Mouse (Mus musculus) intestine, embryonic 14.5 days (tissue): ENCODE results near the gene Tekt3. TPM values are rescaled to one million over a fixed set of nuclear protein-coding genes. Genes with fewer than 3 reads are reported as not detected.

ENCODE experiments used
- ATAC-seq: fragments of 200-750 bp; cut with Nextera tagmentation; replicated peaks from 2 replicates; pipeline ENCODE4 v1.8.0; 2017; ENCODE audit warnings: low read depth, moderate number of reproducible peaks, moderate TSS enrichment, moderate library complexity; ENCODE audit not compliant: low FRiP score, low TSS enrichment
- DNase-seq: peaks from one replicate; pipeline ENCODE4 v3.0.0-alpha.2; 2018; ENCODE audit warnings: low spot score
- H3K27ac ChIP-seq: fragments of 300-500 bp; sonication (generic); 2 replicates; pipeline ENCODE4 v1.5.1; 2014; ENCODE audit warnings: low read depth, mild to moderate bottlenecking, control low read depth
- H3K27me3 ChIP-seq: fragments of 300-500 bp; sonication (generic); replicated peaks from 2 replicates; pipeline ENCODE4 v1.6.1; 2014; ENCODE audit warnings: low read length, control low read depth; ENCODE audit not compliant: control insufficient read depth, insufficient read depth
- H3K36me3 ChIP-seq: fragments of 300-500 bp; sonication (generic); 2 replicates; pipeline ENCODE4 v1.6.1; 2014; ENCODE audit warnings: low read length, control low read depth; ENCODE audit not compliant: control insufficient read depth, insufficient read depth
- H3K4me1 ChIP-seq: fragments of 300-500 bp; sonication (generic); replicated peaks from 2 replicates; pipeline ENCODE4 v1.6.1; 2014; ENCODE audit warnings: low read length, control low read depth, mixed read lengths; ENCODE audit not compliant: control insufficient read depth, insufficient read depth
- H3K4me2 ChIP-seq: fragments of 300-500 bp; sonication (generic); 2 replicates; pipeline ENCODE4 v1.6.1; 2014; ENCODE audit warnings: low read length
- H3K4me3 ChIP-seq: fragments of 300-500 bp; sonication (generic); 2 replicates; pipeline ENCODE4 v1.5.1; 2014; ENCODE audit warnings: low read depth, low read length, control low read depth, mixed read lengths
- H3K9ac ChIP-seq: fragments of 300-500 bp; sonication (generic); 2 replicates; pipeline ENCODE4 v1.6.1; 2014; ENCODE audit warnings: mild to moderate bottlenecking, low read length
- H3K9me3 ChIP-seq: fragments of 300-500 bp; sonication (generic); 2 replicates; pipeline ENCODE4 v1.6.1; 2016; ENCODE audit warnings: low read length, control low read depth; ENCODE audit not compliant: control insufficient read depth
- WGBS: fragments of 180-500 bp; shearing (Covaris S2); extraction: QIAGEN DNeasy Blood & Tissue Kit; methylation state at CpG from one replicate; pipeline ENCODE4 v1.1.7; 2014; 5-methylcytosine and 5-hydroxymethylcytosine counted together
- polyA plus RNA-seq: library from polyadenylated mRNA; unstranded; fragments of >200 nt; fragmentation: Nextera tagmentation; extraction: Ambion mirVana; gene quantifications from 2 replicates; pipeline ENCODE4 v1.2.1, GENCODE M21; 2014

The Tekt3 gene
- polyA plus RNA-seq, result not detected in 2 replicates

DNA sequence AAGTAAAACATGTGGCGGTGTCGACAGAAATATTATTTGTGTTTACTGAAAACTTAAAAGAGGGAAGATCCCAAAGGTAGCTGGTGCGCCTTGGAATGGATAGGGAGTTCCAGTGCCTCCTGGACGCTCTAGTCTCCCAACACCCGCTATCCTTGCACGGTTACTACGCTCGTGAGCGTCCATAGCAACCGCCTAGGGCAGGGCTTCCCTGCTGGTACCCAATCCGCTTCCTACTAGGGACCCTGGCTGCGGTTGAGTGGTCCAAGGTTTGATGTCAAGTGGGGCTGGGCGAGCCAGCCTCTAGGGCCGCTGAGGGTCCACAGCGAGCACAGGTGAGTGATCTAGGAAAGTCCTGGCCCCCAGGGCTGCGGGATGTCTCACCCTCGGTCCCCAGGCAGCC is at the start of gene Tekt3:
TSS of gene Tekt3 (plus strand) at position 209 of the 400 bp plus-strand sequence.
- Histone ChIP-seq H3K4me3 (no peak within 1 kb of the TSS), H3K27me3 (no peaks in the 10 kb centered on the region), H3K27ac (no peak within 1 kb of the TSS), H3K36me3 (no peaks in the 10 kb centered on the region), H3K4me1 (0 out of 2 replicates have a peak, but pooled peaks cover 4% of the 10 kb centered on the region), H3K9ac (no peak within 1 kb of the TSS), H3K9me3 (no peaks in the 10 kb centered on the region), H3K4me2 (no peak within 1 kb of the TSS)
- DNase-seq, result no peak
- ATAC-seq, result no peak
- WGBS, result 12% methylated on average over 17 of the region's 17 CpGs

DNA sequence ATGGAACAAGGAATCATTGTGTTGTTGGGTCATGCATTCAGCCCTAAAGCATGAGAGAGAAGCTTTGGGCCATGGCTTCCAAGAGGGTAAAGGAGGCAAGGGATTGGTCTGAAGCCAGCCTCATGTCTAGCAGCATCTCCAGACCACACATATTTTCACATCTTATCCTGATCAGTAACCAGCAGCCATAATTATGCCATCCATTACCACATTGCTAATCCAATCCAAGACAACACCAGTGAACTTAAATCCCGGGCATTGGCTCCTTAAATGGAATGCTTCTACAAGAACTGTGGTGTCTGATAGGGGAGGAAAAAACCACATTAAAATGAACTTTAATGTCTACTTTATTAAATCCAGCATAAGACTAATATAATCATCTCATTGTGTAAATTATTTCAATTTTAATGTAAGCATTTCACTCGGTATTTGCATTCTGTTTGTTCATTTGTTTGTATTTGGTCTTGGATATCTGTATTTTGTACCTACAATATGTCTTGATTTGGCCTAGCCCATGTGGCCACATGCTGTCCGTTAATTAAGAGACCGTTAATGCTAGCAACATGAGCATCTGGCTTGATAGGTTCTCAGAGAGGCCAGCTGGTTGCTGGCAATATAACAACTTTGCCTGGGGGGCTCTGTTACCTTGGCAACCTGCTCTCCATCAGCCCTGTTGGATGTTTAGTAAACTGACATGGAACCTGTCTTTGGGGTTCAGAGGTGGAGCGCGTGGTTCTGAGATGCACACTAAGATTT is 43.9 kb upstream of the Tekt3 start:
- Histone ChIP-seq H3K36me3 (no peaks in the 10 kb centered on the region), H3K9me3 (no peaks in the 10 kb centered on the region), H3K4me3 (no peak overlapping the region), H3K9ac (no peak overlapping the region), H3K4me2 (no peak overlapping the region), H3K27ac (no peak overlapping the region), H3K4me1 (peaks cover 9% of the 10 kb centered on the region; the same call in 1 of the 2 replicates), H3K27me3 (no peaks in the 10 kb centered on the region)
- whole genome bisulfite sequencing, result 76% methylated on average over 6 of the region's 6 CpGs
- no peak for ATAC-seq
- no peak for DNase-seq

DNA sequence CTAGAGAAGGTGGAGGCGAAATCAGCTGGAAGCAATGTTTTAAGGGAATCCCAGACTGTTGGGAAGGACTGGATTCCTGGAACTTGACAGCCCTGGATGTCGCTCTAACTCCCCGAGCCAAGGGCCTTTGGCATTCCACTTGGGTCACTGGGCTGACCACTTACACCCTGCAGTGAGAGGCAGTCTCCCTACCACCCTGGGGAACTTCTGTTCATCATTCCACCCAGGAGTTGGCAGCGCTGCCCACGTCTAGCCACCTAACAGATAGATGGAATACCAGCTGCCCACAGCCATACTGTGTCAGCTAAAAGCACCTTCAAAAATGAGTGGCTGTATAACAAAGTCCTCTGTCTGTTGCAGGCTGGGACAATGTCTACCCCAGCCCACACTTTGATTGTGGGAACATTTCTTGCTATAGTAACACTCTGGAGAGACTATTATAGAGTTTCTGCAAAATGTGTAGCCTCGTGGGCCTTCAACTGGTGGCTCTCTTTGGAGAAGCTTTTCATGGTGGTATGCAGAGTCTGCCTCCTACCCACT is 43.3 kb upstream of the Tekt3 start:
- no peak overlapping the region for H3K27ac ChIP-seq
- H3K9me3 ChIP-seq, result no peaks in the 10 kb centered on the region
- no peak for DNase-seq
- H3K27me3 ChIP-seq, result no peaks in the 10 kb centered on the region
- no peak overlapping the region for H3K9ac ChIP-seq
- no peaks in the 10 kb centered on the region for H3K36me3 ChIP-seq
- 83% methylated on average over 6 of the region's 6 CpGs for WGBS
- peaks cover 9% of the 10 kb centered on the region; the same call in 1 of the 2 replicates for H3K4me1 ChIP-seq
- H3K4me2 ChIP-seq, result no peak overlapping the region
- no peak for ATAC-seq
- H3K4me3 ChIP-seq, result no peak overlapping the region

DNA sequence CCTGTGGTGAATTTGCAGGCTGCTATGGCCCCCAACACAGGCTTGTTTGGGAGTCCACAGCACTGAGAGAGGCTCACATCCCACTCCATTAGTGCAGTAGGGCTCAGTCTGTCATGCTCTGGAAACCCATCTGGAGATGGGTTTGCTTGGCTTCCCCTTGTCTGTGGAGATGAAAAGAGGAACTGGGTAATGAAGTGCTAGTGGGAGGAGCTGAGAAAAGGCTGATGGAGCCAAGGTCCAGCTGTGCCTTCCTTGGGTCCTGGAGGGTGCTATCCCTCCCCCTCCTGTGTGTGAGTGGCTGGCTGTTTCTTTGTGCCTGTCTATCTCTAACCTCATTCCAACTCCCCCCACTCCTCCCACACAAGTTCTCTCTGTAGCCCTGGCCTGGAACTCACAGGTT is 40.8 kb upstream of the Tekt3 start:
- H3K27ac ChIP-seq, result no peak overlapping the region
- ATAC-seq, result no peak
- peaks cover 30% of the 10 kb centered on the region for H3K4me1 ChIP-seq
- DNase-seq, result no peak
- no peaks in the 10 kb centered on the region for H3K36me3 ChIP-seq
- no peak overlapping the region for H3K4me2 ChIP-seq
- H3K9me3 ChIP-seq, result no peaks in the 10 kb centered on the region
- H3K27me3 ChIP-seq, result no peaks in the 10 kb centered on the region
- no peak overlapping the region for H3K4me3 ChIP-seq
- no peak overlapping the region for H3K9ac ChIP-seq

DNA sequence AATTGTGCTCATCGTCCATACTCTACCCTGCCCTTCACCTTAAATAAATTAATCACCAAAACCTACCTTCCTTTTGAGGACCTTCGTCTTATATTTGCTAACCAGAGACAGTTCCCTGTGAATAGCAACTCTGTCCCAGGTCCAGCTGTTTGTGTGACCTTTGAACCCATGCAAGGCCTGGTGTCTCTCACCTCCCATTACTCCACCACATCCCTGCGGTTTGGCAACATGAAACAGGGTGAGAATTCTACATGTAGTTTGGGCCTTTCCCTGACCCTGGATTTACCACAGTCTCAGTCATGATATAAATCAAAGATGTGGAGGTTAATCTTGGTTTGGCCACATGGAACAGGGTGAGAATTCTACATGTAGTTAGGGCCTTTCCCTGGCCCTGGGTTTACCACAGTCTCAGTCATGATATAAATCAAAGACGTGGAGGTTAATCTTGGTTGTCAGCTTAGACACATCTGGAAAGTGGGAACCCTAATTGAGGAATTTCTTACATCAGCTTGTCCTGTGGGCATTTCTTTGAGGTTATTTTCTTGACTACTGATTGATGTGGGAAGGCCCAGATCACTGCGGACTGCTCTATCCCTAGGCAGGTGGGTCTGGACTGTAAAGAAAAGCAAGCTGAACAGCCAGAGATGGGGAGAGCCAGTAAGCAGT is 40.2 kb upstream of the Tekt3 start:
- H3K9me3 ChIP-seq, result no peaks in the 10 kb centered on the region
- no peaks in the 10 kb centered on the region for H3K36me3 ChIP-seq
- WGBS, result 37% methylated on average over 5 of the region's 5 CpGs
- ATAC-seq (no peak), DNase-seq (no peak)
- H3K4me2 ChIP-seq, result no peak overlapping the region
- H3K27me3 ChIP-seq, result no peaks in the 10 kb centered on the region
- H3K4me3 ChIP-seq, result no peak overlapping the region
- H3K4me1 ChIP-seq, result peaks cover 36% of the 10 kb centered on the region
- H3K27ac ChIP-seq, result no peak overlapping the region
- no peak overlapping the region for H3K9ac ChIP-seq

DNA sequence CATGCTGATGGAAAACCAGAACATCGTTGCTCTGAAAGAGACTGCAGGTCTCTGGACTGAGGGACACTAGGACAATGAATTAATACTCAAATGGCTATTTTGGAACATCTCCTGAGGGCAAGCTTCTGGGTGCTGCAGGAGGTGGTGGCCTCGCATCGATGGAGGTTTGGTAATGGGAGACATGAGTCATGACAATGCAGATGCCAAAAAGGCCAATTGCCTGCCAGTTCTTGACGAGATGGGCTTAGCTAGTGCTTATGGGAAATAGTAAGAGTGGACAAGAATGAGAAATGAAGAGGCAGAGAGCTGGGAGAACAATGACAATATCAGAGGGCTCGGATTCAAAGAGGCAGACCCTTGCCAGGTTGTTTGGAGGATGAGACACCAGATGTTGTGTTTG is 38.0 kb upstream of the Tekt3 start:
- no peak for DNase-seq
- ATAC-seq, result no peak

DNA sequence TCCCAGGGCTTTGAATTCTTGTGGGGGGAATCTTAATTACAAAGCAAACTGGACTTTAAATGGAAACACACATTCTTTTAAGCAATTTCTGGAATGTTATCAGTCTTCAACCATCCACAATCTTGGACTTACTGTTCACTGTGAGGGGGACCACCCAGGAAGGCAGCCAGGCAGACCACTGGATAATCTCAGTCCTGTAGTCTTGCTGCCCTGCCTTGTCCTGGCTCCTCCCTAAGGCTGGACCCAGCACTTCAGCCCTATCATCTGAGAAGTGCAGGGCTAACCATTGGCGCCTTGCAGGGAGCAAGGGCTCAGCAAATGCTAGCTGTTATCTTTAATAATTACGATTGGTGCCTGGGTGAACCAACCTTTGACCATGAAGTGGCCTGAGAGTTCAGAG is 37.3 kb upstream of the Tekt3 start:
- peaks cover 40% of the 10 kb centered on the region for H3K4me1 ChIP-seq
- ATAC-seq (peak; percentile 69), DNase-seq (no peak)
- H3K27ac ChIP-seq, result peak overlapping the region; percentile 57
- H3K9ac ChIP-seq, result no peak overlapping the region
- no peak overlapping the region for H3K4me2 ChIP-seq
- H3K27me3 ChIP-seq, result no peaks in the 10 kb centered on the region
- no peak overlapping the region for H3K4me3 ChIP-seq
- WGBS, result 32% methylated on average over 2 of the region's 2 CpGs
- no peaks in the 10 kb centered on the region for H3K36me3 ChIP-seq
- H3K9me3 ChIP-seq, result no peaks in the 10 kb centered on the region

More for the DNA sequence above, 38.0 kb upstream of the Tekt3 start:
- WGBS, result 53% methylated on average over 5 of the region's 5 CpGs
- Histone ChIP-seq H3K27ac (peak overlapping the region; percentile 57; the same call in 1 of the 2 replicates), H3K9ac (no peak overlapping the region), H3K36me3 (no peaks in the 10 kb centered on the region), H3K4me1 (peaks cover 40% of the 10 kb centered on the region), H3K4me3 (no peak overlapping the region), H3K9me3 (no peaks in the 10 kb centered on the region), H3K27me3 (no peaks in the 10 kb centered on the region), H3K4me2 (no peak overlapping the region)

DNA sequence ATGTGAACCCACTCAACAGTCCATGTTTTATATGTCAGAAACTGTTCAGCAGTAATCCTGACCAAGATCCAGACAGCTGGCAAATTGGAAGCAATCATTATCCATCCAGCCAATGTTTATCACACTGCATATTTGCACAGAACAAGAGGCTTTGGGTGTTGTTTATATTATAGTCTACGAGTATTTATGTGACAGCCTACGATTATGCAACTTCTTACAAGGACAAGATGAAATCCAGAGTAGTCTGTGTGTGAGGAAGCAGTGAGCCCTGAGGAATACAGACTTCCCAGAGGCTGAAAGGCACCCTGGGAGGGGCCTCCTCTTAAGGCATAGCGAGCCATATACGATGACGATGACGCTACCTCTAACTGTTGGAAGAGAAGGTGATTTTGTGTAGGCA is 36.0 kb upstream of the Tekt3 start:
- WGBS, result 28% methylated on average over 6 of the region's 6 CpGs
- Histone ChIP-seq H3K9ac (no peak overlapping the region), H3K4me3 (no peak overlapping the region), H3K36me3 (no peaks in the 10 kb centered on the region), H3K4me2 (no peak overlapping the region), H3K4me1 (peaks cover 37% of the 10 kb centered on the region), H3K9me3 (no peaks in the 10 kb centered on the region), H3K27ac (peak overlapping the region; percentile 51; the same call in 1 of the 2 replicates), H3K27me3 (no peaks in the 10 kb centered on the region)
- DNase-seq, result no peak
- peak; percentile 70 for ATAC-seq
